Mouse (Mus musculus) forebrain, embryonic 12.5 days (tissue): ENCODE data around the gene Cideb. TPM values are rescaled to one million over a fixed set of nuclear protein-coding genes. Genes with fewer than 3 reads are reported as not detected.

Experiments used
- ATAC-seq: fragments of 200-750 bp; cut with Nextera tagmentation; 2 replicates; pipeline ENCODE4 v1.8.0; 2017; ENCODE audit warnings: moderate TSS enrichment; ENCODE audit not compliant: low FRiP score
- H3K27ac ChIP-seq: fragments of 300-500 bp; sonication (generic); 2 replicates; pipeline ENCODE4 v1.5.1; 2016; ENCODE audit warnings: mild to moderate bottlenecking
- H3K27me3 ChIP-seq: fragments of 300-500 bp; sonication (generic); 2 replicates; pipeline ENCODE4 v1.6.1; 2016; ENCODE audit warnings: mild to moderate bottlenecking
- H3K36me3 ChIP-seq: fragments of 300-500 bp; sonication (generic); replicated peaks from 2 replicates; pipeline ENCODE4 v1.6.1; 2016; ENCODE audit warnings: mild to moderate bottlenecking
- H3K4me1 ChIP-seq: fragments of 300-500 bp; sonication (generic); 2 replicates; pipeline ENCODE4 v1.6.1; 2016
- H3K4me2 ChIP-seq: fragments of 300-500 bp; sonication (generic); 2 replicates; pipeline ENCODE4 v1.6.1; 2016; ENCODE audit warnings: mild to moderate bottlenecking, moderate library complexity
- H3K4me3 ChIP-seq: fragments of 300-500 bp; sonication (generic); replicated peaks from 2 replicates; pipeline ENCODE4 v1.5.1; 2016; ENCODE audit warnings: mild to moderate bottlenecking
- H3K9ac ChIP-seq: fragments of 300-500 bp; sonication (generic); 2 replicates; pipeline ENCODE4 v1.6.1; 2016; ENCODE audit warnings: mild to moderate bottlenecking
- H3K9me3 ChIP-seq: fragments of 300-500 bp; sonication (generic); 2 replicates; pipeline ENCODE4 v1.6.1; 2016
- WGBS: fragments of 180-500 bp; shearing (Covaris S2); methylation state at CpG from one replicate; pipeline ENCODE4 v1.1.7; 2016; 5-methylcytosine and 5-hydroxymethylcytosine counted together
- polyA plus RNA-seq: library from polyadenylated mRNA; unstranded; fragments of >200 nt; fragmentation: Nextera tagmentation; extraction: Ambion mirVana; gene quantifications from 2 replicates; pipeline ENCODE4 v1.2.1, GENCODE M21; 2016

The Cideb gene
- polyA plus RNA-seq, 1 experiment from 2014 or later: 0.40 TPM

- no peak overlapping the region for H3K9ac ChIP-seq
- no peak for ATAC-seq
- H3K4me1 ChIP-seq: no peaks in the 10 kb centered on the region
- H3K4me3 ChIP-seq: no peak overlapping the region
- no peaks in the 10 kb centered on the region for H3K36me3 ChIP-seq
- H3K9me3 ChIP-seq: no peaks in the 10 kb centered on the region
- H3K4me2 ChIP-seq: no peak overlapping the region
- no peaks in the 10 kb centered on the region for H3K27me3 ChIP-seq
- H3K27ac ChIP-seq: no peak overlapping the region
- WGBS: 84% methylated on average over 7 of the region's 7 CpGs
Observed at GRCm38 (mm10) chr14:55730531-55731032, 27.7 kb downstream of the Cideb start.

- ATAC-seq: no peak
- no peak overlapping the region for H3K9ac ChIP-seq
- no peak overlapping the region for H3K4me3 ChIP-seq
- H3K27me3 ChIP-seq: no peaks in the 10 kb centered on the region
- no peak overlapping the region for H3K27ac ChIP-seq
- H3K36me3 ChIP-seq: no peaks in the 10 kb centered on the region
- no peak overlapping the region for H3K4me2 ChIP-seq
- H3K4me1 ChIP-seq: no peaks in the 10 kb centered on the region
- no peaks in the 10 kb centered on the region for H3K9me3 ChIP-seq
- 80% methylated on average over 7 of the region's 7 CpGs for WGBS
Observed at GRCm38 (mm10) chr14:55730116-55730515, 28.1 kb downstream of the Cideb start.

- H3K36me3 ChIP-seq: no peaks in the 10 kb centered on the region
Observed at GRCm38 (mm10) chr14:55727889-55728685, 30.2 kb downstream of the Cideb start.

GRCm38 (mm10) chr14:55726261-55726660 is 32.0 kb downstream of the Cideb start:
- no peak overlapping the region for H3K4me3 ChIP-seq
- H3K4me2 ChIP-seq: no peak overlapping the region
- H3K9me3 ChIP-seq: no peaks in the 10 kb centered on the region
- H3K9ac ChIP-seq: no peak overlapping the region
- H3K27me3 ChIP-seq: no peaks in the 10 kb centered on the region
- no peak for ATAC-seq
- peaks cover 3% of the 10 kb centered on the region for H3K4me1 ChIP-seq
- no peak overlapping the region for H3K27ac ChIP-seq
- no peaks in the 10 kb centered on the region for H3K36me3 ChIP-seq

More at GRCm38 (mm10) chr14:55727889-55728685, 30.2 kb downstream of the Cideb start:
- no peaks in the 10 kb centered on the region for H3K9me3 ChIP-seq
- ATAC-seq: no peak
- H3K4me2 ChIP-seq: no peak overlapping the region
- H3K4me3 ChIP-seq: no peak overlapping the region
- H3K27me3 ChIP-seq: no peaks in the 10 kb centered on the region
- WGBS: 75% methylated on average over 8 of the region's 8 CpGs
- H3K4me1 ChIP-seq: no peaks in the 10 kb centered on the region
- no peak overlapping the region for H3K27ac ChIP-seq
- no peak overlapping the region for H3K9ac ChIP-seq

- peaks cover 8% of the 10 kb centered on the region for H3K4me1 ChIP-seq
- no peak for ATAC-seq
- no peak overlapping the region for H3K9ac ChIP-seq
- no peaks in the 10 kb centered on the region for H3K9me3 ChIP-seq
- 69% methylated on average over 8 of the region's 8 CpGs for WGBS
- H3K4me3 ChIP-seq: no peak overlapping the region
- no peak overlapping the region for H3K4me2 ChIP-seq
- H3K36me3 ChIP-seq: no peaks in the 10 kb centered on the region
- H3K27ac ChIP-seq: no peak overlapping the region
- H3K27me3 ChIP-seq: no peaks in the 10 kb centered on the region
Observed at GRCm38 (mm10) chr14:55724411-55724871, 33.8 kb downstream of the Cideb start.

GRCm38 (mm10) chr14:55723433-55723832 is 34.8 kb downstream of the Cideb start:
- Histone ChIP-seq H3K9me3 (no peaks in the 10 kb centered on the region), H3K4me3 (no peak overlapping the region), H3K36me3 (peaks cover 5% of the 10 kb centered on the region), H3K4me1 (peaks cover 8% of the 10 kb centered on the region), H3K9ac (no peak overlapping the region), H3K27me3 (no peaks in the 10 kb centered on the region), H3K27ac (no peak overlapping the region), H3K4me2 (no peak overlapping the region)
- WGBS: 92% methylated on average over 7 of the region's 7 CpGs
- ATAC-seq: no peak

GRCm38 (mm10) chr14:55722438-55722945 is 35.8 kb downstream of the Cideb start:
- Histone ChIP-seq H3K4me2 (peak overlapping the region; percentile 65), H3K4me1 (peaks cover 8% of the 10 kb centered on the region), H3K4me3 (peak overlapping the region; percentile 80), H3K9ac (peak overlapping the region; percentile 67; the same call in 1 of the 2 replicates), H3K36me3 (peaks cover 13% of the 10 kb centered on the region), H3K27me3 (no peaks in the 10 kb centered on the region), H3K27ac (0 out of 2 replicates have a peak overlapping the region, but pooled peaks have one; percentile 84), H3K9me3 (no peaks in the 10 kb centered on the region)
- WGBS: 48% methylated on average over 8 of the region's 8 CpGs
- ATAC-seq: no peak

GRCm38 (mm10) chr14:55721700-55722437 is 36.4 kb downstream of the Cideb start, which contains the start of gene Rabggta:
Gene Rabggta, minus strand, starts transcription at chr14:55722263.
- Histone ChIP-seq H3K9ac (peak within 1 kb of the TSS; percentile 67), H3K4me3 (peak within 1 kb of the TSS; percentile 80), H3K9me3 (no peaks in the 10 kb centered on the region), H3K36me3 (peaks cover 19% of the 10 kb centered on the region), H3K27me3 (no peaks in the 10 kb centered on the region), H3K4me2 (peak within 1 kb of the TSS; percentile 65), H3K27ac (peak within 1 kb of the TSS; percentile 84), H3K4me1 (peaks cover 8% of the 10 kb centered on the region)
- ATAC-seq: peak; percentile 96
- WGBS: under 1% methylated on average over 50 of the region's 50 CpGs

- peak overlapping the region; percentile 80 for H3K4me3 ChIP-seq
- no peaks in the 10 kb centered on the region for H3K9me3 ChIP-seq
- peaks cover 8% of the 10 kb centered on the region for H3K4me1 ChIP-seq
- no peak overlapping the region for H3K27ac ChIP-seq
- peaks cover 26% of the 10 kb centered on the region for H3K36me3 ChIP-seq
- H3K4me2 ChIP-seq: peak overlapping the region; percentile 65
- 74% methylated on average over 6 of the region's 6 CpGs for WGBS
- H3K9ac ChIP-seq: peak overlapping the region; percentile 67
- no peaks in the 10 kb centered on the region for H3K27me3 ChIP-seq
- ATAC-seq: no peak
Observed at GRCm38 (mm10) chr14:55721076-55721475, 37.2 kb downstream of the Cideb start.

GRCm38 (mm10) chr14:55720666-55721065 is 37.6 kb downstream of the Cideb start:
- 92% methylated on average over 12 of the region's 12 CpGs for WGBS
- H3K4me3 ChIP-seq: no peak overlapping the region
- no peak overlapping the region for H3K9ac ChIP-seq
- no peak overlapping the region for H3K4me2 ChIP-seq
- H3K36me3 ChIP-seq: peaks cover 27% of the 10 kb centered on the region
- H3K27me3 ChIP-seq: no peaks in the 10 kb centered on the region
- no peak for ATAC-seq
- no peaks in the 10 kb centered on the region for H3K9me3 ChIP-seq
- peaks cover 8% of the 10 kb centered on the region for H3K4me1 ChIP-seq
- H3K27ac ChIP-seq: no peak overlapping the region

- peaks cover 27% of the 10 kb centered on the region for H3K36me3 ChIP-seq
- no peak overlapping the region for H3K9ac ChIP-seq
- no peaks in the 10 kb centered on the region for H3K9me3 ChIP-seq
- H3K27ac ChIP-seq: no peak overlapping the region
- no peak for ATAC-seq
- H3K4me1 ChIP-seq: peaks cover 8% of the 10 kb centered on the region
- 0 out of 2 replicates have a peak, but pooled peaks cover 4% of the 10 kb centered on the region for H3K27me3 ChIP-seq
- no peak overlapping the region for H3K4me3 ChIP-seq
- 91% methylated on average over 6 of the region's 6 CpGs for WGBS
- no peak overlapping the region for H3K4me2 ChIP-seq
Observed at GRCm38 (mm10) chr14:55719737-55720136, 38.5 kb downstream of the Cideb start.

- peaks cover 27% of the 10 kb centered on the region for H3K36me3 ChIP-seq
- WGBS: 81% methylated on average over 8 of the region's 8 CpGs
- H3K4me2 ChIP-seq: no peak overlapping the region
- H3K27me3 ChIP-seq: peaks cover 28% of the 10 kb centered on the region
- H3K4me3 ChIP-seq: no peak overlapping the region
- H3K9ac ChIP-seq: no peak overlapping the region
- ATAC-seq: no peak
- no peaks in the 10 kb centered on the region for H3K9me3 ChIP-seq
- H3K4me1 ChIP-seq: peaks cover 12% of the 10 kb centered on the region
- H3K27ac ChIP-seq: no peak overlapping the region
Observed at GRCm38 (mm10) chr14:55716884-55717283, 41.4 kb downstream of the Cideb start.
